ENCODE assay signal across 8 mouse cellular contexts in the genomic region with DNA sequence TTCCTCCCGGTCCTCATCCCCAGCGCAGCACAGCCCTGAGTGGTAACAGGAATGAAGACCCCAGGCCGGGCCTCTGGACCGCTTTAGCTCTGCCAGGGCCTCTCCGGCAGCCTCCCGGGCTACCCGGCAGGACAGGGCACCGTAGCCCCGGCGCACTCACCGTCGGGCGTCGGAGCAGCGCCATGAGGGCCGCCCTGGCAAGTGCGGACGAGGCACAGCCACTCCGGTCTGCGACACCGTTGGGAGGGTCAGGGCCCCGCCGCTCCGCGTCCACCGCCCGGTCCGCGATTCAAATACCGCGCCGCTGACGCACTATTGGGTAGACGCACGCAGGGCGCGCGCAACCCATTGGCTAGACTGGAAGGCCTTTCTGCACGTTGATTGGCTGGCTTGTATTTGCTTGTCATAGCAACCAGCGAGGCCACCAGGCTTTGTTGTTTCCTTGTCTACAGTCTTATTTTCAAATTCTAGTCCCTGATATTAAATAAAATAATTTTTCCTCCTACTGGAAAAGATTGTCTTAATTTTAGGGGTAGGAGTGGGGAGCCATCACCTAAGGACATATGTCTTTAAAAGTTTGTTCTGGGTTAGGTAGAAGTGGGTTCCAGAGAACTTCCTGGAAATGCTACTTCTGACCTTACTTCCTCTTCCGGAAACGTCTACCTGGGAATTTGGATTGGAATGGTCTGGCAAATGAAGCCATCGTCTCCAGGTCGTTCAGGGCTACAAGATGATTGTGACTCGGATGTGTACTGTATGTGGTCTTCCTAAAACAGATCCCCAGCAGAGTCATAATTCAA. TPM values are rescaled to one million over a fixed set of nuclear protein-coding genes. Genes with fewer than 3 reads are reported as not detected.
DNase-seq lines count a peak whose midpoint lies in the region; ATAC-seq and TF ChIP-seq lines count a peak whose summit lies in the region.

Ccnb2 (minus strand) TSS at position 291 of the 800 bp plus-strand sequence.

- peak; percentile 98 for ATAC-seq in forebrain, embryonic 11.5 days (replicated peaks; ENCODE audit: low FRiP score)
- ATAC-seq in heart, embryonic 16.5 days (replicated peaks; ENCODE audit: extremely low read depth, insufficient read depth, low FRiP score), result peak; percentile 97
- peak; percentile 100 for ATAC-seq in liver, embryonic 15.5 days (ENCODE audit: insufficient read depth)
- peak; percentile 93 for ATAC-seq in neural tube, embryonic 12.5 days (ENCODE audit: low FRiP score, low read depth)

- peak within 1 kb of the TSS; percentile 71 for H3K27ac ChIP-seq in forebrain, embryonic 11.5 days (ENCODE audit: low read depth, low read length)
- H3K27ac ChIP-seq in heart, embryonic 16.5 days (ENCODE audit: low read length), result peak within 1 kb of the TSS; percentile 68; the same call in 1 of the 2 replicates
- peak within 1 kb of the TSS; percentile 95 for H3K27ac ChIP-seq in liver, embryonic 15.5 days (replicated peaks)
- H3K27ac ChIP-seq in neural tube, embryonic 12.5 days, result no peak within 1 kb of the TSS
- H3K27ac ChIP-seq in testis, adult 2 months (ENCODE audit: control insufficient read depth, insufficient read depth, low read depth, low read length), result peak within 1 kb of the TSS; percentile 98

- peak within 1 kb of the TSS; percentile 93 for H3K9ac ChIP-seq in forebrain, embryonic 11.5 days (ENCODE audit: low read length)
- peak within 1 kb of the TSS; percentile 90 for H3K9ac ChIP-seq in heart, embryonic 16.5 days (ENCODE audit: low read length)
- peak within 1 kb of the TSS; percentile 99 for H3K9ac ChIP-seq in liver, embryonic 15.5 days
- H3K9ac ChIP-seq in neural tube, embryonic 12.5 days, result peak within 1 kb of the TSS; percentile 63

- WGBS in forebrain, embryonic 11.5 days, result 4% methylated on average over 45 of the region's 45 CpGs
- 2% methylated on average over 45 of the region's 45 CpGs for WGBS in heart, embryonic 16.5 days
- 1% methylated on average over 45 of the region's 45 CpGs for WGBS in liver, embryonic 15.5 days (ENCODE audit: insufficient replicate concordance)
- WGBS in neural tube, embryonic 12.5 days, result 3% methylated on average over 45 of the region's 45 CpGs

- TF ChIP-seq CTCF in testis, adult 2 months (IDR thresholded peaks at IDR 0.05; ENCODE audit: control insufficient read depth, insufficient read depth, insufficient replicate concordance, low read depth, low read length), result no peak

- peak; percentile 93 for TF ChIP-seq POLR2A in testis, adult 2 months (IDR thresholded peaks at IDR 0.05; ENCODE audit: control insufficient read depth, low read depth, low read length)

- peaks cover 7% of the 10 kb centered on the region; the same call in 1 of the 2 replicates for H3K36me3 ChIP-seq in forebrain, embryonic 11.5 days (ENCODE audit: control insufficient read depth, insufficient read depth, low read length)
- peaks cover 30% of the 10 kb centered on the region for H3K36me3 ChIP-seq in heart, embryonic 16.5 days (ENCODE audit: control insufficient read depth, insufficient read depth)
- peaks cover 48% of the 10 kb centered on the region for H3K36me3 ChIP-seq in liver, embryonic 15.5 days (replicated peaks)
- H3K36me3 ChIP-seq in neural tube, embryonic 12.5 days, result peaks cover 37% of the 10 kb centered on the region
- no peaks in the 10 kb centered on the region for H3K36me3 ChIP-seq in testis, adult 2 months (ENCODE audit: control insufficient read depth, insufficient read depth, low read length)

- H3K4me2 ChIP-seq in forebrain, embryonic 11.5 days (ENCODE audit: low read depth, low read length, severe bottlenecking), result peak within 1 kb of the TSS; percentile 69
- peak within 1 kb of the TSS; percentile 96 for H3K4me2 ChIP-seq in heart, embryonic 16.5 days (ENCODE audit: low read depth, low read length)
- peak within 1 kb of the TSS; percentile 78 for H3K4me2 ChIP-seq in liver, embryonic 15.5 days
- H3K4me2 ChIP-seq in neural tube, embryonic 12.5 days (replicated peaks), result peak within 1 kb of the TSS; percentile 89

- no peaks in the 10 kb centered on the region for H3K9me3 ChIP-seq in forebrain, embryonic 11.5 days (ENCODE audit: control insufficient read depth, low read length)
- no peaks in the 10 kb centered on the region for H3K9me3 ChIP-seq in heart, embryonic 16.5 days (replicated peaks; ENCODE audit: control insufficient read depth, low read length)
- no peaks in the 10 kb centered on the region for H3K9me3 ChIP-seq in liver, embryonic 15.5 days (replicated peaks)
- no peaks in the 10 kb centered on the region for H3K9me3 ChIP-seq in neural tube, embryonic 12.5 days

- H3K4me3 ChIP-seq in forebrain, embryonic 11.5 days (ENCODE audit: low read depth, low read length), result peak within 1 kb of the TSS; percentile 74
- peak within 1 kb of the TSS; percentile 86 for H3K4me3 ChIP-seq in heart, embryonic 16.5 days (ENCODE audit: low read length)
- peak within 1 kb of the TSS; percentile 96 for H3K4me3 ChIP-seq in liver, embryonic 15.5 days (replicated peaks)
- peak within 1 kb of the TSS; percentile 60 for H3K4me3 ChIP-seq in neural tube, embryonic 12.5 days
- H3K4me3 ChIP-seq in testis, adult 2 months (ENCODE audit: control insufficient read depth, low read depth, low read length), result peak within 1 kb of the TSS; percentile 100

- H3K4me1 ChIP-seq in forebrain, embryonic 11.5 days (replicated peaks; ENCODE audit: control insufficient read depth, insufficient read depth, low read length), result no peaks in the 10 kb centered on the region
- H3K4me1 ChIP-seq in heart, embryonic 16.5 days (ENCODE audit: control insufficient read depth, insufficient read depth, low read length), result peaks cover 10% of the 10 kb centered on the region; the same call in 1 of the 2 replicates
- H3K4me1 ChIP-seq in liver, embryonic 15.5 days (replicated peaks), result peaks cover 26% of the 10 kb centered on the region
- H3K4me1 ChIP-seq in neural tube, embryonic 12.5 days, result peaks cover 8% of the 10 kb centered on the region
- peaks cover 3% of the 10 kb centered on the region; the same call in 1 of the 2 replicates for H3K4me1 ChIP-seq in testis, adult 2 months (ENCODE audit: control insufficient read depth, insufficient read depth, low read length)

- no peaks in the 10 kb centered on the region for H3K27me3 ChIP-seq in forebrain, embryonic 11.5 days (ENCODE audit: control insufficient read depth, insufficient read depth, low read length)
- H3K27me3 ChIP-seq in heart, embryonic 16.5 days (ENCODE audit: control insufficient read depth, insufficient read depth, low read length), result no peaks in the 10 kb centered on the region
- H3K27me3 ChIP-seq in liver, embryonic 15.5 days, result no peaks in the 10 kb centered on the region
- H3K27me3 ChIP-seq in neural tube, embryonic 12.5 days (replicated peaks), result no peaks in the 10 kb centered on the region
- H3K27me3 ChIP-seq in testis, adult 2 months (ENCODE audit: control insufficient read depth, insufficient read depth, low read length), result no peaks in the 10 kb centered on the region

- DNase-seq in CD8-positive naive resting alpha-beta T cell, adult 2 months (ENCODE audit: low read depth in 2 of 2, low spot score in 2 of 2), result peak; percentile 60 to 73
- peak; percentile 80 for DNase-seq in c-Kit-positive CD71-negative TER-119-negative erythroid progenitor cells, embryonic 14.5 days (ENCODE audit: low read depth)
- peak; percentile 94 for DNase-seq in forebrain, embryonic 11.5 days (ENCODE audit: low spot score)
- DNase-seq in kidney, postnatal 36 days, result peak; percentile 93

RNA-seq across cellular contexts. Expression of gene Ccnb2, which starts in this region (rescaled TPM):
- polyA plus RNA-seq in forebrain, embryonic 11.5 days (2014; fragmentation: Nextera tagmentation; extraction: Ambion mirVana), result 218 and 229 TPM in 2 replicates
- 144 and 150 TPM in 2 replicates for polyA plus RNA-seq in heart, embryonic 16.5 days (2015; fragmentation: Nextera tagmentation; extraction: Ambion mirVana)
- 207 and 219 TPM in 2 replicates for polyA plus RNA-seq in liver, embryonic 15.5 days (2015; fragmentation: Nextera tagmentation; extraction: Ambion mirVana)
- 126 and 128 TPM in 2 replicates for polyA plus RNA-seq in neural tube, embryonic 12.5 days (2016; fragmentation: Nextera tagmentation; extraction: Ambion mirVana)
- polyA plus RNA-seq in testis, adult 2 months (2012; rRNA removed), result 118 and 122 TPM in 2 replicates
